Mouse (Mus musculus) thymus, adult 2 months (tissue): ENCODE measurements at regions not wholly inside any gene's neighbourhood (a gene's known extent, or its start where the extent isn't known, plus 50 kb on each side); places are given as distances from the start of the nearest gene placed in this dataset.

Experiments
- CTCF ChIP-seq: fragments of 200-500 bp; IDR thresholded peaks from 2 replicates; pipeline ENCODE4 v1.5.1; 2012; ENCODE audit warnings: mild to moderate bottlenecking, control low read depth, low read length, moderate library complexity, borderline replicate concordance; ENCODE audit not compliant: control insufficient read depth, poor library complexity, insufficient read depth; ENCODE audit errors: extremely low read depth
- POLR2A ChIP-seq: fragments of 200-500 bp; IDR thresholded peaks from 2 replicates; pipeline ENCODE4 v1.6.1; 2012; ENCODE audit warnings: mild to moderate bottlenecking, low read length, control low read depth, moderate library complexity; ENCODE audit not compliant: control insufficient read depth, poor library complexity, insufficient read depth; ENCODE audit errors: extremely low read depth

DNA sequence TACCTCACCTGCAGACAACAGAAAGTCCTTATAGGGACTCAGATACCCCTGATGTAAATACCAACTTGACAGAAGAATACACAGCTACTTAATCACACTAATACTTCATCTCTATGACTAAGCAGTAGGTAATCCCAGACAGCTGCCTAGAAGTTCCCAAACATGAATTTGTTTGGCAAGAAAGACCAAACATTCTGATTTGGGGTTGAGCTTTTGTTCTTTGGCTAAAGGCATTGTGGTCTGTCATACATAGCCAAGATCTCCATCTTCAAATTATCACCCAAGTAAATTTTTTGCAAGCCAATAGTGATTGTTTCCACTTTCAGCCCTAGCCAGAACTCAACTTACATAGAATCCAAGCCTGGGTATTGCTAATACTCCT is 315.2 kb upstream of the Tbl1xr1 start:
- TF ChIP-seq CTCF (no peak), POLR2A (no peak)
